Mouse (Mus musculus) regulatory T cell (primary cell): ENCODE data around the gene Pdik1l.

ENCODE experiments used
- in situ Hi-C: fragments of 300-600 bp; cut with MboI, MseI; formaldehyde crosslinking; loops from one replicate; pipeline ENCODE4 v1.15.1; 2025; ENCODE audit warnings: high pct_unique_total_duplicates

Gene Pdik1l

GRCm38 (mm10) chr4:134243516-134244250 is 44.0 kb downstream of the Pdik1l start, which contains the start of gene E130218I03Rik:
Gene E130218I03Rik (plus strand): TSS chr4:134243662.
- in situ Hi-C loops, result no loop called here

GRCm38 (mm10) chr4:134238686-134239085 is 49.0 kb downstream of the Pdik1l start:
- in situ Hi-C loops, result no loop called here

DNA sequence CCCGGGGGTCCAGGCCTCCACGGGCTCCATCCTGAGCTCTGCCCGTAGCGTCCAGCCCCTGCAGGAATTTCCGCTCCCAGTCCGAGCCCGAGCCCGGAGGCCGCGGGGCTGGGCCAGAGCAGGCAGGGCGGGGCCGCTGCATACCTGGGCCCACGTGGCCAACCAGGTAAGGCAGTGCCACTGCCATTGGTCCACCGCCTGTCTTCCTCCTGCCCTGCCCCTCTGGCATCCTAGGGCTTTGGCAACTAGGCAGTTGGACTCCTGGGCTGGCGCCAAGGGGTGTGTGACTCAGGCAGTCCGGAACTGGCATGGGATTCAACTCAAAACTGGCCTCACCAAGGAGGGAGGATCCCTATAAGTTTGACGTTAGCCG is 49.4 kb downstream of the Pdik1l start, which contains the start of gene Cnksr1:
Gene Cnksr1 (minus strand): TSS at position 121 of the 373 bp plus-strand sequence.
- in situ Hi-C loops, result no loop called here

GRCm38 (mm10) chr4:134237582-134238278 is 50.0 kb downstream of the Pdik1l start:
- in situ Hi-C loops, result no loop called here

- in situ Hi-C loops, result no loop called here
These were observed 52.8 kb downstream of the Pdik1l start for GRCm38 (mm10) chr4:134234876-134235275.

GRCm38 (mm10) chr4:134230431-134230830 is 57.3 kb downstream of the Pdik1l start:
- in situ Hi-C loops, result no loop called here

DNA sequence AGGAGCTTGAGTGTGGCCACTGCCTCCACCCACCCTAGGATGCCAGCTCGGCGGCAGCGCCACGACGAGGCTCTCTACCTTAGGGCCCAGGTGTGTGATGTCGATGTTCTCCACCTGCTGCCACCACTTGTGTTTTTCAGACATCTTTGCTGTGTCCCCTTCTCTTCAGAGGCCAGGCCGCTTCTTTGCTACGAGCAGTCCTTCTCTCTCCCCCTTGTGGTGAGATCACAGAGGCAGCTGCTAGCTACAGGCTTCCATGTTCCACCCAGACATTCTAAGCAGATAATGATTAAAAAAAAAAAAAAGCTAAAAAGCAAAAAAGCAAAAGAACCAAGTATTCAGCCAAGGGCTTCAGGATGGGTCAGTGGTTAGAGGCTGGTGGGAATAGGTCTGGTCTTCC is 60.5 kb downstream of the Pdik1l start, which contains the start of gene Catsper4:
Gene Catsper4 (minus strand): TSS at position 190 of the 400 bp plus-strand sequence.
- in situ Hi-C loops, result loop anchor here (5.0 kb wide), 1 partner anchor 90 kb away; no protein-coding TSS in a partner anchor
